Mouse (Mus musculus): ENCODE results near the gene Il17d. TPM values are rescaled to one million over a fixed set of nuclear protein-coding genes. Genes with fewer than 3 reads are reported as not detected.
A peak's percentile ranks its signal among the peaks of the same experiment; 100 is the strongest.

Il17d gene
- polyA plus RNA-seq, 1 experiment, result not detected

GRCm38 (mm10) chr14:57532577-57532976 lies 8.0 kb downstream of the Il17d start:
- Histone ChIP-seq H3K4me3 (ENCODE audit: insufficient read depth, low read depth, low read length) (no peak overlapping the region), H3K4me1 (ENCODE audit: control insufficient read depth, insufficient read depth, low read length) (peaks cover 52% of the 10 kb centered on the region), H3K27ac (ENCODE audit: insufficient read depth, low read depth, low read length) (no peak overlapping the region)
- 94% methylated on average over 3 of the region's 3 CpGs for whole genome bisulfite sequencing
- no peak for TF ChIP-seq CTCF (IDR thresholded peaks at IDR 0.05; ENCODE audit: insufficient read depth, low read depth, low read length)
- no peak for TF ChIP-seq POLR2A (IDR thresholded peaks at IDR 0.05; ENCODE audit: insufficient read depth, low read depth, low read length)

GRCm38 (mm10) chr14:57533214-57533613 lies 8.6 kb downstream of the Il17d start:
- Histone ChIP-seq H3K27ac (ENCODE audit: insufficient read depth, low read depth, low read length) (no peak overlapping the region), H3K4me3 (ENCODE audit: insufficient read depth, low read depth, low read length) (no peak overlapping the region), H3K4me1 (ENCODE audit: control insufficient read depth, insufficient read depth, low read length) (peaks cover 52% of the 10 kb centered on the region)
- TF ChIP-seq CTCF (IDR thresholded peaks at IDR 0.05; ENCODE audit: insufficient read depth, low read depth, low read length) (peak; percentile 78), POLR2A (IDR thresholded peaks at IDR 0.05; ENCODE audit: insufficient read depth, low read depth, low read length) (no peak)
- WGBS, result 56% methylated on average over 3 of the region's 3 CpGs

GRCm38 (mm10) chr14:57533841-57534240 lies 9.3 kb downstream of the Il17d start:
- Histone ChIP-seq H3K4me1 (ENCODE audit: control insufficient read depth, insufficient read depth, low read length) (peaks cover 47% of the 10 kb centered on the region), H3K4me3 (ENCODE audit: insufficient read depth, low read depth, low read length) (no peak overlapping the region), H3K27ac (ENCODE audit: insufficient read depth, low read depth, low read length) (peak overlapping the region; percentile 95; the same call in 1 of the 2 replicates)
- 50% methylated on average over 11 of the region's 11 CpGs for WGBS
- TF ChIP-seq POLR2A (IDR thresholded peaks at IDR 0.05; ENCODE audit: insufficient read depth, low read depth, low read length) (no peak), CTCF (IDR thresholded peaks at IDR 0.05; ENCODE audit: insufficient read depth, low read depth, low read length) (no peak)

- TF ChIP-seq POLR2A (IDR thresholded peaks at IDR 0.05; ENCODE audit: insufficient read depth, low read depth, low read length), result no peak
- TF ChIP-seq CTCF (IDR thresholded peaks at IDR 0.05; ENCODE audit: insufficient read depth, low read depth, low read length), result no peak
- Histone ChIP-seq H3K27ac (ENCODE audit: insufficient read depth, low read depth, low read length) (peak overlapping the region; percentile 95), H3K4me3 (ENCODE audit: insufficient read depth, low read depth, low read length) (no peak overlapping the region), H3K4me1 (ENCODE audit: control insufficient read depth, insufficient read depth, low read length) (peaks cover 46% of the 10 kb centered on the region)
- 22% methylated on average over 5 of the region's 5 CpGs for WGBS
Measured at GRCm38 (mm10) chr14:57534346-57534745, 9.8 kb downstream of the Il17d start.

- no peak for TF ChIP-seq POLR2A (IDR thresholded peaks at IDR 0.05; ENCODE audit: insufficient read depth, low read depth, low read length)
- TF ChIP-seq CTCF (IDR thresholded peaks at IDR 0.05; ENCODE audit: insufficient read depth, low read depth, low read length), result no peak
- H3K4me3 ChIP-seq (ENCODE audit: insufficient read depth, low read depth, low read length), result no peak overlapping the region
- peaks cover 41% of the 10 kb centered on the region for H3K4me1 ChIP-seq (ENCODE audit: control insufficient read depth, insufficient read depth, low read length)
- H3K27ac ChIP-seq (ENCODE audit: insufficient read depth, low read depth, low read length), result peak overlapping the region; percentile 95
- 20% methylated on average over 8 of the region's 8 CpGs for WGBS
Measured at GRCm38 (mm10) chr14:57534961-57535360, 10.4 kb downstream of the Il17d start.

GRCm38 (mm10) chr14:57535646-57536045 lies 11.1 kb downstream of the Il17d start:
- H3K27ac ChIP-seq (ENCODE audit: insufficient read depth, low read depth, low read length), result peak overlapping the region; percentile 95
- no peak for TF ChIP-seq POLR2A (IDR thresholded peaks at IDR 0.05; ENCODE audit: insufficient read depth, low read depth, low read length)
- TF ChIP-seq CTCF (IDR thresholded peaks at IDR 0.05; ENCODE audit: insufficient read depth, low read depth, low read length), result no peak
- peaks cover 40% of the 10 kb centered on the region for H3K4me1 ChIP-seq (ENCODE audit: control insufficient read depth, insufficient read depth, low read length)
- WGBS, result 9% methylated on average over 6 of the region's 6 CpGs
- H3K4me3 ChIP-seq (ENCODE audit: insufficient read depth, low read depth, low read length), result no peak overlapping the region

GRCm38 (mm10) chr14:57536820-57537219 lies 12.2 kb downstream of the Il17d start:
- 65% methylated on average over 9 of the region's 9 CpGs for WGBS
- Histone ChIP-seq H3K4me3 (ENCODE audit: insufficient read depth, low read depth, low read length) (no peak overlapping the region), H3K27ac (ENCODE audit: insufficient read depth, low read depth, low read length) (no peak overlapping the region), H3K4me1 (ENCODE audit: control insufficient read depth, insufficient read depth, low read length) (peaks cover 46% of the 10 kb centered on the region)
- TF ChIP-seq CTCF (IDR thresholded peaks at IDR 0.05; ENCODE audit: insufficient read depth, low read depth, low read length), result no peak
- TF ChIP-seq POLR2A (IDR thresholded peaks at IDR 0.05; ENCODE audit: insufficient read depth, low read depth, low read length), result no peak

- Histone ChIP-seq H3K27ac (ENCODE audit: insufficient read depth, low read depth, low read length) (no peak overlapping the region), H3K4me3 (ENCODE audit: insufficient read depth, low read depth, low read length) (no peak overlapping the region), H3K4me1 (ENCODE audit: control insufficient read depth, insufficient read depth, low read length) (peaks cover 52% of the 10 kb centered on the region)
- 44% methylated on average over 16 of the region's 16 CpGs for WGBS
- no peak for TF ChIP-seq CTCF (IDR thresholded peaks at IDR 0.05; ENCODE audit: insufficient read depth, low read depth, low read length)
- no peak for TF ChIP-seq POLR2A (IDR thresholded peaks at IDR 0.05; ENCODE audit: insufficient read depth, low read depth, low read length)
Measured at GRCm38 (mm10) chr14:57537261-57538015, 12.9 kb downstream of the Il17d start.

- Histone ChIP-seq H3K4me1 (ENCODE audit: control insufficient read depth, insufficient read depth, low read length) (peaks cover 37% of the 10 kb centered on the region), H3K4me3 (ENCODE audit: insufficient read depth, low read depth, low read length) (no peak overlapping the region), H3K27ac (ENCODE audit: insufficient read depth, low read depth, low read length) (no peak overlapping the region)
- TF ChIP-seq CTCF (IDR thresholded peaks at IDR 0.05; ENCODE audit: insufficient read depth, low read depth, low read length) (no peak), POLR2A (IDR thresholded peaks at IDR 0.05; ENCODE audit: insufficient read depth, low read depth, low read length) (no peak)
- WGBS, result 56% methylated on average over 11 of the region's 11 CpGs
Measured at GRCm38 (mm10) chr14:57540683-57541082, 16.1 kb downstream of the Il17d start.
